Mouse (Mus musculus) megakaryocyte, adult 5-6 weeks (primary cell): ENCODE data around the gene Tlr9. TPM values are rescaled to one million over a fixed set of nuclear protein-coding genes. Genes with fewer than 3 reads are reported as not detected.

Experiments
- ATAC-seq: 2 replicates; pipeline ENCODE4 v1.8.0; 2016; ENCODE audit warnings: mild to moderate bottlenecking, inconsistent platforms; ENCODE audit not compliant: poor library complexity, severe bottlenecking
- total RNA-seq, 2 experiments: library from RNA; stranded (forward) in 1 of 2; stranded (reverse) in 1 of 2; fragments of 153-499, 151-499 nt in 1 of 2; fragments of 221-1000, 200-1000 nt in 1 of 2; gene quantifications; 2 replicates each; pipeline versions ENCODE4 v1.2.3 to v1.2.4; 2015 to 2017

Gene Tlr9
- total RNA-seq, 2 experiments from 2014 or later = 7.4 to 47.5 TPM

DNA sequence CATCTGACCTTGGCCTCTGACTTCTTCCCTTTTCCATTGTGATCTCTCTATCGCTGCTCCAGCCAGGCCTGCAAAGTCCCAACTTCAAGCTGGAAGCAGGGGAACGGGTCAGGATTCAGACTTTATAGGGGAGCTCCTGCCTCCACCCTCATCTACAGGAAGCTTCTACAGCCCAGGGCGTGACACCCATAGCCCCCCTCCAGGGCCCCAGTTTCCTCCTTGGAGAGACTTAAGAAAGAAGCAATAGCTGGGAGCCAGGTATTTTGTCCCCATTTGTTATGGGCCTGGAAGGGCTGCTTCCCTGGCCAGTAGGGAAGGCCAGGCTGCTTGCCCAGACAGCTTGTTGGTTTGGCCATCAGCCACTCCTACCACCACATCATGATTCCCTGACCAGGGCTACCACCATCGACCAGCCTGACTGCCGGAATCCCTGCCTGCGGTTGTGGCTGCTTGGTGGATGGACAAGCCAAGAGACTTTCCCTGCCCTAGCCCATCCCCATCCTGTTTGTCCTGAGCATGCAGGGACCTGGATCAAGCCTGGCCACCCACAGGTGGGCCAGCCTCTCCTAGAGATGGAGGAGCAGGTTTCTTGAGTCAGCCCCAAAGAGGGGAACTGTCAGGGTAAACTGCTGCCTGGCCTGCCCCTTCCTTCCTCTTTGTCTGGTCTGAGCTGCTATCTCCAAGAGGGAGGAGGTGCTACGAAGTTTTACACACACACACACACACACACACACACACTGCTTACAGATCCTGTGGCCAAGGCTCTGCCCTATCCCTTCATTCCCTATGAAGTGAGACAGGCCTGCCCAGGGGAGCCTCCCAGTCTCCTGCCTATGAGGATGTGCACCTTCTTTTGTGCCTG is 18.2 kb upstream of the Tlr9 start:
- ATAC-seq = peak; percentile 55

DNA sequence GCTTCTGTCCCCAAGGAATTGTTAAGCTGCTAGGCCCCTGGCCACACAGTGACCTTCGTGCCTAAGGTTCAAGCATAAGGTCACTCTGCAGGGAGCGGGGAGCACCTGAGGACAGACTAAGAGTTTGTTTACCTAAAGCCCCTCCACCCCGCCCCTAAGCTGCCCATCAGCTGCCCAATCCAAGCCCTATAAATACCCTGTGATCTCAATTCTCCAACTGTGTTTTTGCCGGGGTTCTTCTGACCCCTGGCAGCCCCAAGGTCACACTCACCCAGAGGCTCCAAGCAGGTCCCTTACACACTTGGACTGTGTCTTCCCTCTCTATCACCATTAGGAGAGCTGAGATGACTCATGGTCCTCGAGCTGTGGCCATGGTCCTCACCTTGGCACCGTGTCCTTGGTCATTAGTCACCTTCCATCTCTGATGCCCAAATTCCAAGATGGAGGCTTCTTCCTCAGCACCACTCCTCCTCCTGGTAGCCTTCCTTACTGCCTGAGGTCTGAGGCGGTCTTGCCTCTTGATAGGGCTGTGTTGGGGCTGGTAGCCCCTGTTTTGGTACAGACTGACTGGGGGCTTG is 16.6 kb upstream of the Tlr9 start:
- no peak for ATAC-seq

- ATAC-seq = no peak
Measured at GRCm38 (mm10) chr9:106206515-106206914, 15.9 kb upstream of the Tlr9 start.

DNA sequence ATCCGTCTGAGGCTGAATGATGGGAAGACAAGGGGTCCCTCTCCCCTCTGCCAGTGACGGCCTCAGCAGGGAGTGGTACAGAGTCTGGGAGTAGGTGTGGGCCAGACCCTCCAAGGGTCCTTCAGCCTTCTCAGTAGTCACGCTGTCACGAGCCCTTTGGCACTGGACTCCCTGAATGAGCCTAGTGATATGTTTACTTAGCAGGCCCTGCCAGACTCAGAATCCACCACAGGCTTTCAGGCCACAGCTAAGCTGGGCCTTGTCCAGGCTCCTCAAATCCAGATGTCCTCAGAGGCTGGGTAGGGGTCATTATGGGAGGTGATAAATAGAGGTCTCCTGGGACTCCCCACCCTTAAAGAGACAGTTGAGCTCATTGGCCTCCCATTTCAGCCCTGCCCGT is 14.2 kb upstream of the Tlr9 start:
- no peak for ATAC-seq

- ATAC-seq = no peak
Measured at GRCm38 (mm10) chr9:106209954-106210353, 12.4 kb upstream of the Tlr9 start.

DNA sequence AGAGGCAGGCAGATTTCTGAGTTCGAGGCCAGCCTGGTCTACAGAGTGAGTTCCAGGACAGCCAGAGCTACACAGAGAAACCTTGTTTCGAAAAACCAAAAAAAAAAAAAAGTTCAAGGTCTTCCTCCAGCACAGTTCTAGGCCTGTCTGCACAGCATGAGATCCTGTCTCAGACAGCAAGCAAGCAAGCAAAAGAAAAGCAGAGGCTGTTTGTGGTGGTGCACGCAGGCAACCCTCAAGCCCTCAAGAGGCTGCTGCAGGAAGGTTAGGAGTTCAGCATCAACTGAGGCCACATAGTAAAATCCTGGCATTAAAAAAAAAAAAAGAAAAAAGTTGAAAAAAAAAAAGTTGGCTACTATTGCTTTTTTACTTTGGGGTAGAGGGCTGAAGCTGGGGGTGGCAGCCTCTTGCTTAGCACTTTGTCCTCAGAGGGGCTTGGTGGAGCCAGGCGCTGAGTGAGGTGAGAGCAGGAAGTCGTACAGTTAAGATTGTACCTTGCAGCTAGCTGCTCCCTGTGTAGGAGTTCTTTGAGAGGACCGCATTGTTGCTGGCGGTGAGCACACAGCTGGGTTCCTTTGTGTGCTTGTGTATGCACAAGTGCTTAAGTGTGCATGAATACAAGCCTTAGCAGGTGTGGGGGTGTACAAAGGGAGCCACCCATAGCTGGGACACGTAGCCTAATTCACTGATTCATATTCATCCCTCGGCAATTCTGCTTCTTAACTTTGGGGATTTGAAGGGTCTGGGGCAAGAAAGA is 11.4 kb upstream of the Tlr9 start:
- ATAC-seq = no peak

GRCm38 (mm10) chr9:106211680-106212593 is 10.5 kb upstream of the Tlr9 start:
- ATAC-seq = peak; percentile 97

DNA sequence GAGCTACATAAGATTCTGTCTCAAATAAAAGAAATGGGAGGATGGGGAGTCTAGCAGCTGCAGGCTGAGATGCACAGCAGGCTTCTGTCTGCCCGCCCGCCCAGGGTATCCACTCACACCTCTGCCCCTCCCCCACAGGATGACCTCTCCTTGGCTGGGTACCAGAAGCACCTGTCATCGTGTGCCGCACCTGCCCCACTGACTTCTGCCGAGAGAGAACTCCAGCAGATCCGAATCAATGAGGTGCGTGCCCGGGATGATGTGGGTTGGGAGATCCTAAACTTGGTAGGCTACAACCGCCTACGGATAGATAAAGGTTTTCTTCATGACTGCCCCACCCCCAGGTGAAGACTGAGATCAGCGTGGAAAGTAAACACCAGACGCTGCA is 9.8 kb upstream of the Tlr9 start:
- no peak for ATAC-seq

DNA sequence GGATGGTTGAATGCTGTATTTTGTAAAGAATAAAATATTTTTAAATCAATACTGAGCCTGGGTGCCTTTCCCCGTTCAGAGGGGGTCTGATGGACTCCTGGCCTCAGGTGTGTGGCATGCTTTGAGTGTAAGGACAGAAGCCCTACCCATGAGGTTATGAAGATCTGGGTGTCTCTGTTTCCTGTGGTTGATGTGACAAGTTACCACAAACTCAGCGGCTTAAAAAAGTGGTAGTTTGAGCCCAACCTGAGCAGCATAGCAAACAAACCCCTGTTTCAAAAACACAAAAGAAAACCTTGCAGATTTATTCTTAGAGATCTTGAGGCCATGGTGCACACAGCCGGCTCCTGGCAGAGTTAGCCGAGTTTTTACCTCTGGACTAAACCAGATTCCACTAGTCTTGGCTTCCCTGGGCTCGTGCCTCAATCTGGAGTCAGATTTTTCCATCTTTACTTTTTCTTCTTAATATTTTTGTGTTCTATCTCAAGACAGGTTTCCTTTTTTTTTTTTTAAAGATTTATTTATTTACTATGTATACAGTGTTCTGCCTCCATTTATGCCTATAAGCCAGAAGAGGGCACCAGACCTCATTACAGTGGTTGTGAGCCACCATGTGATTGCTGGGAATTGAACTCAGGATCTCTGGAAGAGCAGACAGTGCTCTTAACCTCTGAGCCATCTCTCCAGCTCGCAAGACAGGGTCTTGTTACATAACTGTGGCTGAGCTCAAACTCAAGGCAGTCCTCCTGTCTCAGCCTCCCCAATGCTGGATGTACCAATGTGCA is 6.9 kb upstream of the Tlr9 start:
- no peak for ATAC-seq

GRCm38 (mm10) chr9:106216971-106217370 is 5.4 kb upstream of the Tlr9 start:
- ATAC-seq = no peak

DNA sequence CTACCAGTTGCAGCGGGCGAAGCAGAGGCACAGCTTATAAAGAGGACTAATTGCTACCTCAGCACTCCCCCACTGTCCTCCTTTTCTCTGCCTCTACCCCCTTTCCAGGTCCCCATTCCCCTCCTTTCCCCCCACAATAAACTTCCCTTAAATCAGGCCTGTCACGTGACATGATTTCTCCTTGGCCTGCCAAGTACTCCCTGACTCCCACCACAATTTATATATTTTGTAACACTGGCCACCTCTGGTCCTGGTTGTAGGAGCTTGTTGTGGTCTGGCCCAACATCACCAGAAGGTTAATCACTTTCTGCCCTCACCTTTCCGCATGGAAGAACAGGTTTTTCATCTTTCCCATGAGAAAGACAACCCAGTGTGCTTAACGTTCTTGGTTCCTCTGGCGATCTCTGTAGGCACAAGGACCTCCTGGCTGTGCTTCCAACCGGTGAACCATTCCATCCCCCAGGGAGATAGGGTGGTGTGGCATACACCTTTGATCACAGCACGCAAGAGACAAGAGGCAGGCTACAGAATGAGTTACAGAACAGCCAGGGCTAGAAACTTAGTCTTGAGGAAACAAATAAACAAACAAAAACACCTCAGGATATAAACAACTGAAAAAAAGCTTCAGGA is 1.4 kb upstream of the Tlr9 start:
- ATAC-seq = no peak

DNA sequence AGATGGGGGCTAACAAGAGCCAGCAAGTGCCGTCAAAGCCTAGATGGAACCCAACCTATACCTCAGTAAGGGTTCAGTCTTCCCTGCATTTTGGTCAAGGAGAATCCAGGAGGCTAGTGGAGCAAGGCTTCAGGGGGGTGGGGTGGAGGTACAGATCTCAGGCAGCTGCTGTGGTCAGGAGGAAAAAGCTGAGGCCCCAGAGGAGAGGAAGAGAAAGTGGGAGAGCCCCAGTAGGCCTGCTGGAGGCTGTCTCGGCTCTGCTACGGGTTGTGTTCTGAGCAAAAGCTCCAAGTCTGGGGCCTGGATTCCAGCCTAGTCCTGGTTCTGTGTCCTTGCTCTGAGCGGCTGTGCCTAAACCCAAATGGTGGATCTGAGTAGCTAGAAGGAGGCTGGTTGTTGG is 596 bp downstream of the Tlr9 start:
- peak; percentile 57 for ATAC-seq

DNA sequence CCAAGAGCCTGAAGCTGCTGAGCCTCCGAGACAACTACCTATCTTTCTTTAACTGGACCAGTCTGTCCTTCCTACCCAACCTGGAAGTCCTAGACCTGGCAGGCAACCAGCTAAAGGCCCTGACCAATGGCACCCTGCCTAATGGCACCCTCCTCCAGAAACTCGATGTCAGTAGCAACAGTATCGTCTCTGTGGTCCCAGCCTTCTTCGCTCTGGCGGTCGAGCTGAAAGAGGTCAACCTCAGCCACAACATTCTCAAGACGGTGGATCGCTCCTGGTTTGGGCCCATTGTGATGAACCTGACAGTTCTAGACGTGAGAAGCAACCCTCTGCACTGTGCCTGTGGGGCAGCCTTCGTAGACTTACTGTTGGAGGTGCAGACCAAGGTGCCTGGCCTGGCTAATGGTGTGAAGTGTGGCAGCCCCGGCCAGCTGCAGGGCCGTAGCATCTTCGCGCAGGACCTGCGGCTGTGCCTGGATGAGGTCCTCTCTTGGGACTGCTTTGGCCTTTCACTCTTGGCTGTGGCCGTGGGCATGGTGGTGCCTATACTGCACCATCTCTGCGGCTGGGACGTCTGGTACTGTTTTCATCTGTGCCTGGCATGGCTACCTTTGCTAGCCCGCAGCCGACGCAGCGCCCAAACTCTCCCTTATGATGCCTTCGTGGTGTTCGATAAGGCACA is 3.2 kb downstream of the Tlr9 start:
- no peak for ATAC-seq

DNA sequence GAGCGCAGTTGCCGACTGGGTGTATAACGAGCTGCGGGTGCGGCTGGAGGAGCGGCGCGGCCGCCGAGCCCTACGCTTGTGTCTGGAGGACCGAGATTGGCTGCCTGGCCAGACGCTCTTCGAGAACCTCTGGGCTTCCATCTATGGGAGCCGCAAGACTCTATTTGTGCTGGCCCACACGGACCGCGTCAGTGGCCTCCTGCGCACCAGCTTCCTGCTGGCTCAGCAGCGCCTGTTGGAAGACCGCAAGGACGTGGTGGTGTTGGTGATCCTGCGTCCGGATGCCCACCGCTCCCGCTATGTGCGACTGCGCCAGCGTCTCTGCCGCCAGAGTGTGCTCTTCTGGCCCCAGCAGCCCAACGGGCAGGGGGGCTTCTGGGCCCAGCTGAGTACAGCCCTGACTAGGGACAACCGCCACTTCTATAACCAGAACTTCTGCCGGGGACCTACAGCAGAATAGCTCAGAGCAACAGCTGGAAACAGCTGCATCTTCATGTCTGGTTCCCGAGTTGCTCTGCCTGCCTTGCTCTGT is 3.8 kb downstream of the Tlr9 start:
- peak; percentile 31 for ATAC-seq

DNA sequence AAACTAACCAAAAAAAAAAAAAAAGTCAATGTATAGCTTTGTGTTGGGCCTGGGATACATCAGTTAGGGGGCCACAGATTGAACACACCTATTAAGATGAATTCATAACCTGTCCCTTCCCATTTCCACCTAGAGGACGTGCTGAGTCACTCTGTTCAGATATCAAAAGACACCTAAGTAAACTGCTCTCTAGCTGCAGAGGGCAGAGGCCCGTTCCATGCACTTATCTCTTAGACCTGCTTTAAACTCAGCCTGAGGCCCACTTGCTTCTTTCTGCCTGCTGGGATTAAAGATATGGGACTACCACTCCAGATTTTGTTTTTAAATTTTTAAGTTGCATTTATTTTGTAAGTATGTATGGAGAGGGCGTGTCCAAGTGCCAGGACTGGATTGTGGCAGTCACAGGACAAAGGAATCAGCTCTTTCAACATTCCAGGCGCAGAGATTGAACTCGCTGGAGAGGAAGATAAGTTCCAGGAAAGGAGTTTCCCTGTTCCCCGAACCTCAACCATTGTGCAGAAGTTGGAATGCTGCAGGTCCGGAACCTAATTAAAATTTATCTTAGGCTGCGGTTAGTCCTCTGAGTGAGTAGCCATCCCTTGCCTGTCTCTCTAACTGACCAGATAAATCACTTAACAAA is 5.5 kb downstream of the Tlr9 start:
- ATAC-seq = no peak

DNA sequence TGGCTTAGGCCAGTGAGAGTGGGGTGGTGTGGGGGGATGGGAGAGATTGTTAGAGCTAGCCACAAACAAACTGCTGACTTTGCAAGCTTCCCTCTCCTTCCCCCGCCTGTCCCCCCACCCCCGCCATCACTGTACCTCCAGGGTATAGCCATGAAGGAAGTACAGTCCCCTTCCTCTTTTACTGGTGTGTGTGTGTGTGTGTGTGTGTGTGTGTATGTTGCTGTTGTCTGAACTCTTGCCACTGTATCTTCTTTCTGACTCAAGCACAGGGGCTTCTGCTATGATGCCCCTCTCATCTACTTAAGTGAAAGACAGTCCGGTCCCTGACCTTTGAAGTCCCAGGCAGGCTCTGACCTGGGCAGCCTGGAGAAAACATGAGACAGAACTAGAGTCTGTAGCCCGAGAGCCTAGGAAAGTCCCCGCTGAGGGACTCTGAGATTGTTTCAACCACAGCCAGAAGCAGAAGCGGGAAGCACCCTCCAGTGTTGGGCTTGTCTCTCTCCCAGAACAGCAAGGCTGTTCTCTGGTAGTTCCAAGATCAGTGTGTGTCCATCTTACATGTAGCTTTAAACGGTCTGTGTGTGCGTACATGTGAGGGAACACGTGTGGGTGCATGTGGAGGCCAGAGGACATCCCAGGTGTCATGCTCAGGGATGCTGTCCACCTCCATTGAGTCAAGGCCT is 7.8 kb downstream of the Tlr9 start:
- ATAC-seq = peak; percentile 78

DNA sequence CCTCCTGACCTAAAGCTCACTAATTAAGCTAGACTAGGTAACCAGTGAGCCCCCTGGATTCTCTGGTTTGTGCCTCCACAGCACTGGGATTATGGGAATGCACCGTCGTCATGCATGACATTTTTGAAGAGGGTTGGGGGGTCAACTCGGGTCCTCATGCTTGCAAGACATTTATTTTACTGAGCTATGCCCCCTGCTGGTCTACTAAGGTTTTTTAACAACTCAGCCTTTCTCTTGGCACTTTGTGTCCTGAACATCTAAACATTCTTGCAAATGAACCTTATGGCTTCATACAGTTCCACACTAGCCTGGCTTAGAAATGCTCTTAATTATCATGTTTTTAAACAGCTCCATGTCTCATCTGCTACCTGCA is 8.3 kb downstream of the Tlr9 start:
- ATAC-seq = no peak

DNA sequence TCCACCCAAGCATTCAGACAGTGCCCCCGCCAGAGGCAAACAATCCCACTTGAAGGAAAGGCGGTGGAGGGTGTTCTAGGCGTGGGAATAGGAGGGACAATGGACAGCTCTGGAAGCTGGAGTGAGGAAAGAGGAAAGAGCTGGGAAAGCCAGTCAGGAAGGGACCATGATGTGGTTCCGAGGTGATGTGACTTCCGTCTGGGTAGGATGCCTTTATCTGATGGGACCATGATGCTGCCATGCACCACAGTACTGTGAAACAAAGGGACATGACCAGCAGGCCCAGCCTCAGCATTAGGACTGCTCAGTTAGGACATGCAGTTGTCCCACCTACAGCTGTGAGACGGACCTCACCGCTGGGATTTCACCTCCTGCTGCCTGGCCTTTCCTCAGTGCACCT is 8.8 kb downstream of the Tlr9 start:
- ATAC-seq = no peak
